Mouse (Mus musculus) embryonic facial prominence, embryonic 11.5 days (tissue): ENCODE results near the gene Sbf1. TPM values are rescaled to one million over a fixed set of nuclear protein-coding genes. Genes with fewer than 3 reads are reported as not detected.

Experiments
- ATAC-seq: fragments of 200-750 bp; cut with Nextera tagmentation; replicated peaks from 2 replicates; pipeline ENCODE4 v1.8.0; 2017; ENCODE audit warnings: low read depth; ENCODE audit not compliant: insufficient number of reproducible peaks, low FRiP score, low TSS enrichment
- DNase-seq: peaks from one replicate; pipeline ENCODE4 v3.0.0-alpha.2; 2015; ENCODE audit warnings: low spot score
- H3K27ac ChIP-seq: fragments of 300-500 bp; sonication (generic); replicated peaks from 2 replicates; pipeline ENCODE4 v1.5.1; 2014; ENCODE audit warnings: mild to moderate bottlenecking, low read depth, low read length, control low read depth
- H3K27me3 ChIP-seq: fragments of 300-500 bp; sonication (generic); 2 replicates; pipeline ENCODE4 v1.6.1; 2014; ENCODE audit warnings: mild to moderate bottlenecking, low read length, moderate library complexity, mixed read lengths; ENCODE audit not compliant: control insufficient read depth, insufficient read depth
- H3K36me3 ChIP-seq: fragments of 300-500 bp; sonication (generic); replicated peaks from 2 replicates; pipeline ENCODE4 v1.6.1; 2014; ENCODE audit warnings: low read depth, mild to moderate bottlenecking, low read length, moderate library complexity, mixed read lengths; ENCODE audit not compliant: control insufficient read depth, insufficient read depth
- H3K4me1 ChIP-seq: fragments of 300-500 bp; sonication (generic); 2 replicates; pipeline ENCODE4 v1.6.1; 2014; ENCODE audit warnings: low read length, mixed read lengths; ENCODE audit not compliant: control insufficient read depth, insufficient read depth
- H3K4me2 ChIP-seq: fragments of 300-500 bp; sonication (generic); 2 replicates; pipeline ENCODE4 v1.6.1; 2014; ENCODE audit warnings: low read depth, mild to moderate bottlenecking, control low read depth, low read length, moderate library complexity
- H3K4me3 ChIP-seq: fragments of 300-500 bp; sonication (generic); 2 replicates; pipeline ENCODE4 v1.5.1; 2014; ENCODE audit warnings: low read depth, low read length, control low read depth
- H3K9ac ChIP-seq: fragments of 300-500 bp; sonication (generic); replicated peaks from 2 replicates; pipeline ENCODE4 v1.6.1; 2014; ENCODE audit warnings: mild to moderate bottlenecking, control low read depth, low read length
- H3K9me3 ChIP-seq: fragments of 300-500 bp; sonication (generic); replicated peaks from 2 replicates; pipeline ENCODE4 v1.6.1; 2016; ENCODE audit warnings: mild to moderate bottlenecking, low read length, inconsistent platforms, mixed read lengths; ENCODE audit not compliant: control insufficient read depth
- WGBS: fragments of 180-500 bp; shearing (Covaris S2); extraction: QIAGEN DNeasy Blood & Tissue Kit; methylation state at CpG from one replicate; pipeline ENCODE4 v1.1.7; 2014; 5-methylcytosine and 5-hydroxymethylcytosine counted together
- polyA plus RNA-seq: library from polyadenylated mRNA; unstranded; fragments of >200 nt; fragmentation: Nextera tagmentation; extraction: Ambion mirVana; gene quantifications from 2 replicates; pipeline ENCODE4 v1.2.1, GENCODE M21; 2014

Sbf1 gene
- polyA plus RNA-seq: 39.0 and 49.7 TPM in 2 replicates

GRCm38 (mm10) chr15:89315190-89315731 is at the start of gene Sbf1:
TSS of gene Sbf1 (minus strand) at chr15:89315311.
- H3K27ac ChIP-seq: no peak within 1 kb of the TSS
- under 1% methylated on average over 37 of the region's 37 CpGs for WGBS
- no peaks in the 10 kb centered on the region for H3K9me3 ChIP-seq
- no peaks in the 10 kb centered on the region for H3K36me3 ChIP-seq
- no peaks in the 10 kb centered on the region for H3K27me3 ChIP-seq
- 0 out of 2 replicates have a peak, but pooled peaks cover 4% of the 10 kb centered on the region for H3K4me1 ChIP-seq
- peak within 1 kb of the TSS; percentile 97 for H3K4me3 ChIP-seq
- ATAC-seq (peak; percentile 99), DNase-seq (peak; percentile 98)
- peak within 1 kb of the TSS; percentile 75 for H3K4me2 ChIP-seq
- peak within 1 kb of the TSS; percentile 90 for H3K9ac ChIP-seq

GRCm38 (mm10) chr15:89363051-89363450 is 47.9 kb upstream of the Sbf1 start:
- Histone ChIP-seq H3K4me2 (no peak overlapping the region), H3K9me3 (no peaks in the 10 kb centered on the region), H3K27me3 (no peaks in the 10 kb centered on the region), H3K9ac (no peak overlapping the region), H3K4me3 (no peak overlapping the region), H3K4me1 (no peaks in the 10 kb centered on the region), H3K27ac (no peak overlapping the region), H3K36me3 (peaks cover 8% of the 10 kb centered on the region)
- ATAC-seq: no peak
- no peak for DNase-seq
- 92% methylated on average over 7 of the region's 7 CpGs for WGBS

- Histone ChIP-seq H3K4me3 (no peak overlapping the region), H3K36me3 (peaks cover 4% of the 10 kb centered on the region)
- 89% methylated on average over 3 of the region's 3 CpGs for WGBS
Measured at GRCm38 (mm10) chr15:89358784-89359183, 43.7 kb upstream of the Sbf1 start.

GRCm38 (mm10) chr15:89356372-89356771 is 41.3 kb upstream of the Sbf1 start:
- H3K27me3 ChIP-seq: no peaks in the 10 kb centered on the region
- ATAC-seq (peak; percentile 64), DNase-seq (peak; percentile 98)
- peak overlapping the region; percentile 68 for H3K27ac ChIP-seq
- 1% methylated on average over 15 of the region's 15 CpGs for WGBS
- H3K9ac ChIP-seq: peak overlapping the region; percentile 86
- H3K4me3 ChIP-seq: peak overlapping the region; percentile 63
- H3K4me1 ChIP-seq: no peaks in the 10 kb centered on the region
- no peaks in the 10 kb centered on the region for H3K9me3 ChIP-seq
- H3K36me3 ChIP-seq: peaks cover 12% of the 10 kb centered on the region
- H3K4me2 ChIP-seq: peak overlapping the region; percentile 32

More at GRCm38 (mm10) chr15:89358784-89359183, 43.7 kb upstream of the Sbf1 start:
- Histone ChIP-seq H3K27me3 (no peaks in the 10 kb centered on the region), H3K4me1 (no peaks in the 10 kb centered on the region), H3K27ac (no peak overlapping the region), H3K4me2 (no peak overlapping the region), H3K9me3 (no peaks in the 10 kb centered on the region), H3K9ac (no peak overlapping the region)
- ATAC-seq (no peak), DNase-seq (no peak)

GRCm38 (mm10) chr15:89355241-89356187 is 40.4 kb upstream of the Sbf1 start, which contains the start of the genes Lmf2 and Ncaph2:
TSS of gene Lmf2 (minus strand) at chr15:89355659.
TSS of gene Ncaph2 (plus strand) at chr15:89355719.
- Histone ChIP-seq H3K4me3 (peak within 1 kb of the TSS; percentile 63), H3K9me3 (no peaks in the 10 kb centered on the region), H3K27me3 (no peaks in the 10 kb centered on the region), H3K36me3 (peaks cover 8% of the 10 kb centered on the region), H3K9ac (peak within 1 kb of the TSS; percentile 86), H3K4me1 (no peaks in the 10 kb centered on the region), H3K4me2 (peak within 1 kb of the TSS; percentile 67), H3K27ac (peak within 1 kb of the TSS; percentile 68)
- under 1% methylated on average over 59 of the region's 64 CpGs for WGBS
- DNase-seq: peak; percentile 99
- peak; percentile 80 for ATAC-seq

- no peaks in the 10 kb centered on the region for H3K4me1 ChIP-seq
- H3K9ac ChIP-seq: peak overlapping the region; percentile 86
- H3K4me2 ChIP-seq: peak overlapping the region; percentile 67
- H3K9me3 ChIP-seq: no peaks in the 10 kb centered on the region
- no peak overlapping the region for H3K27ac ChIP-seq
- ATAC-seq (no peak), DNase-seq (no peak)
- 85% methylated on average over 7 of the region's 7 CpGs for WGBS
- no peaks in the 10 kb centered on the region for H3K27me3 ChIP-seq
- H3K36me3 ChIP-seq: peaks cover 8% of the 10 kb centered on the region
- peak overlapping the region; percentile 63 for H3K4me3 ChIP-seq
Measured at GRCm38 (mm10) chr15:89354455-89354854, 39.3 kb upstream of the Sbf1 start.

GRCm38 (mm10) chr15:89353837-89354236 is 38.7 kb upstream of the Sbf1 start:
- ATAC-seq: no peak
- no peak for DNase-seq
- no peaks in the 10 kb centered on the region for H3K9me3 ChIP-seq
- no peak overlapping the region for H3K4me3 ChIP-seq
- H3K27ac ChIP-seq: no peak overlapping the region
- H3K27me3 ChIP-seq: no peaks in the 10 kb centered on the region
- no peak overlapping the region for H3K4me2 ChIP-seq
- H3K36me3 ChIP-seq: peaks cover 8% of the 10 kb centered on the region
- no peak overlapping the region for H3K9ac ChIP-seq
- H3K4me1 ChIP-seq: no peaks in the 10 kb centered on the region
- 96% methylated on average over 16 of the region's 16 CpGs for WGBS

- no peak overlapping the region for H3K4me2 ChIP-seq
- no peaks in the 10 kb centered on the region for H3K9me3 ChIP-seq
- H3K4me1 ChIP-seq: no peaks in the 10 kb centered on the region
- H3K9ac ChIP-seq: no peak overlapping the region
- H3K4me3 ChIP-seq: no peak overlapping the region
- no peak overlapping the region for H3K27ac ChIP-seq
- no peak for DNase-seq
- no peaks in the 10 kb centered on the region for H3K27me3 ChIP-seq
- ATAC-seq: no peak
- WGBS: 97% methylated on average over 12 of the region's 12 CpGs
- H3K36me3 ChIP-seq: peaks cover 8% of the 10 kb centered on the region
Measured at GRCm38 (mm10) chr15:89352795-89353194, 37.7 kb upstream of the Sbf1 start.
